Mouse (Mus musculus) heart, embryonic 13.5 days (tissue): ENCODE measurements at regions not wholly inside any gene's neighbourhood (a gene's known extent, or its start where the extent isn't known, plus 50 kb on each side); places are given as distances from the start of the nearest gene placed in this dataset.

Source experiments
- ATAC-seq: fragments of 200-750 bp; cut with Nextera tagmentation; 2 replicates; pipeline ENCODE4 v1.8.0; 2017; ENCODE audit warnings: moderate TSS enrichment; ENCODE audit not compliant: insufficient number of reproducible peaks, low FRiP score, low TSS enrichment; ENCODE audit errors: extremely low read depth
- H3K27ac ChIP-seq: fragments of 300-500 bp; sonication (generic); replicated peaks from 2 replicates; pipeline ENCODE4 v1.5.1; 2015; ENCODE audit warnings: moderate library complexity, mild to moderate bottlenecking, inconsistent platforms
- H3K27me3 ChIP-seq: fragments of 300-500 bp; sonication (generic); replicated peaks from 2 replicates; pipeline ENCODE4 v1.6.1; 2015; ENCODE audit warnings: mild to moderate bottlenecking, inconsistent platforms
- H3K36me3 ChIP-seq: fragments of 300-500 bp; sonication (generic); 2 replicates; pipeline ENCODE4 v1.6.1; 2015; ENCODE audit warnings: mild to moderate bottlenecking, inconsistent platforms
- H3K4me1 ChIP-seq: fragments of 300-500 bp; sonication (generic); 2 replicates; pipeline ENCODE4 v1.6.1; 2015; ENCODE audit warnings: inconsistent platforms
- H3K4me2 ChIP-seq: fragments of 300-500 bp; sonication (generic); 2 replicates; pipeline ENCODE4 v1.6.1; 2015; ENCODE audit warnings: inconsistent platforms, mild to moderate bottlenecking, moderate library complexity
- H3K4me3 ChIP-seq: fragments of 300-500 bp; sonication (generic); 2 replicates; pipeline ENCODE4 v1.5.1; 2015; ENCODE audit warnings: moderate library complexity, mild to moderate bottlenecking, inconsistent platforms
- H3K9ac ChIP-seq: fragments of 300-500 bp; sonication (generic); 2 replicates; pipeline ENCODE4 v1.6.1; 2015; ENCODE audit warnings: inconsistent platforms, mild to moderate bottlenecking, moderate library complexity
- H3K9me3 ChIP-seq: fragments of 300-500 bp; sonication (generic); 2 replicates; pipeline ENCODE4 v1.6.1; 2016; ENCODE audit warnings: inconsistent platforms
- WGBS: fragments of 180-500 bp; shearing (Covaris S2); methylation state at CpG from one replicate; pipeline ENCODE4 v1.1.7; 2015; ENCODE audit warnings: mixed read lengths; 5-methylcytosine and 5-hydroxymethylcytosine counted together

DNA sequence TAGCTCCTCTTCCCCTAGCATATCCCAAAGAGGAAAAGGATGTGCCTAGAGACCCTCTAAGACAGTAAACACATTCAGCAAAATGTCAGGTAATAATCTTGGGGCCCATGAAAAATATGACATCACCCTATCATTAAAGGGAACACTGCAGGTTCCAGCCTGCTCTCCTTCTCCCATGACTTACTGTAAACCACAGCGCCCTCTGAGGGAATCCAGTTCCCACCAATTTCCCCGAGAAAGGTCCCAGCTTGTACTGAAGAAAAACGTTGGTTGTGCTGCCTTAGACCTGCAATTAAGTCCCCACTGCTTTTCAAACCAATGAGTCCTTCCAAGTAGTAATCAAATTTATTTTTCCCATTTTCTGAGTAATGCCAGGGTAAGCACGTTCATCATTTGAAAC is 251.0 kb upstream of the Pard3b start:
- Histone ChIP-seq H3K9me3 (no peaks in the 10 kb centered on the region), H3K27me3 (no peaks in the 10 kb centered on the region), H3K36me3 (no peaks in the 10 kb centered on the region), H3K4me3 (no peak overlapping the region), H3K9ac (no peak overlapping the region), H3K4me2 (no peak overlapping the region), H3K4me1 (no peaks in the 10 kb centered on the region), H3K27ac (no peak overlapping the region)
- 44% methylated on average over 4 of the region's 4 CpGs for WGBS
- no peak for ATAC-seq

- Histone ChIP-seq H3K36me3 (no peaks in the 10 kb centered on the region), H3K9ac (no peak overlapping the region), H3K9me3 (no peaks in the 10 kb centered on the region), H3K4me3 (no peak overlapping the region), H3K27me3 (no peaks in the 10 kb centered on the region), H3K27ac (no peak overlapping the region), H3K4me2 (no peak overlapping the region), H3K4me1 (0 out of 2 replicates have a peak, but pooled peaks cover 4% of the 10 kb centered on the region)
- 63% methylated on average over 6 of the region's 6 CpGs for WGBS
- ATAC-seq = no peak
These were observed 240.8 kb upstream of the Pard3b start for GRCm38 (mm10) chr1:61397796-61398195.

DNA sequence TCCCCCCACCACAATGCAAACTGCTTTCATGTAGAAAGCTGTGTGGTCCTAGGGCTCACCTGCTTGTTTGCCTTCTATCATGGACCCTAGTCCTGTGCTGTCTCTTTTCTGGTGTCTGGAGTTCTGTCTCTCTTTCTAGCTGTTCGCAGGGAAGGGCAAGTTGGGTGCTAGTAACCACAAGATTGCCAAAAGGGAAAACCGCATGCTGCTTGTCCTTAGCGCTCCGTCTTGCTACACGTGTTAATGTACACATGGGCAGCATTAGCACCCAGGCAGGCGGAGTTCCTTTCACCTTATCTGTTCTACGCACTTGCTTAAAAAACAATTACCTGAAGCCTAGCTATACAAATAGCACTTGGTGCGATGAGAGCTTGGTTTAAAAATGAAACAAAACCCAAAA is 236.3 kb upstream of the Pard3b start:
- Histone ChIP-seq H3K4me2 (peak overlapping the region; percentile 60), H3K4me1 (0 out of 2 replicates have a peak, but pooled peaks cover 4% of the 10 kb centered on the region), H3K4me3 (peak overlapping the region; percentile 27), H3K9ac (no peak overlapping the region), H3K27ac (no peak overlapping the region), H3K36me3 (no peaks in the 10 kb centered on the region), H3K9me3 (no peaks in the 10 kb centered on the region), H3K27me3 (no peaks in the 10 kb centered on the region)
- ATAC-seq = no peak
- 53% methylated on average over 8 of the region's 8 CpGs for WGBS

DNA sequence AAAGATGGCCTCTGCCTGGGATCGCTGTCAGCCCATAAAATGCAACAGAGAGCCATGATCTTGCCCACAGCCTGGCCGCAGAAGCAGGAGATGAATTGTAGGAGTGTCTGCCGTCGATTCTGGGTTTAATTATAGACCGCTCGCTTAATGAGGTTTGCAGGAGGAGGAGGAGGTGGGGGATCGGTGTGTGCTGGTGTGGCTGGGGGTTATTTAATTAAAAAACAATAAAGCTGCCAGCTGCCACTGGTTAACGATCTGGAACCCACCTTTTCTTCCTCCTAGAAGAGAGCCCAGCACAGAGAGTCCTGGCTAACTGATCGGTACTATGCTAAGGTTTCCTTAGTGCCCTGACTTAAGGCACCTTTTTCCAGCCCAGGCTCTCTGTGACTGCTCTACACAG is 231.4 kb upstream of the Pard3b start:
- Histone ChIP-seq H3K27ac (no peak overlapping the region), H3K9ac (no peak overlapping the region)
- WGBS = 71% methylated on average over 9 of the region's 9 CpGs

DNA sequence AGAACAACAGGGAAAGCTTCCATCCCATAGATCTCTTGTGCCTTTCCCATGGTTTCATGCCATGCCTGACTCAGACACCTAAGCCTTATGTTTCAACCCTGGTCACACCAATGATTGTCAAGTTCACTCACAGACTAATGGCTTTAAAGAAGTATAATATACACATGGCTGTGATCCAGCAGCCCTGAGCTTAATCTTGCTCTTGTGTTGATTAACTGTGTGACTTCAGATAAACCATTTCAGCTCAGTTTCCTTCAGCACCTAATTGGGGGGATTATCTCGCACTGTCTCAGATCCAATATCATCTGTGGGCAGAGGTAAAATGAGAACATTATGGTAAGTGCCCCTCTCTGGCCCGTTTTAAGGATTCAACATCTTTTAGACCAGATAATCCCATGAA is 223.9 kb upstream of the Pard3b start:
- Histone ChIP-seq H3K27ac (no peak overlapping the region), H3K9ac (no peak overlapping the region), H3K27me3 (no peaks in the 10 kb centered on the region), H3K4me1 (peaks cover 6% of the 10 kb centered on the region; the same call in 1 of the 2 replicates), H3K36me3 (no peaks in the 10 kb centered on the region), H3K4me3 (no peak overlapping the region), H3K9me3 (no peaks in the 10 kb centered on the region), H3K4me2 (no peak overlapping the region)
- 42% methylated on average over 2 of the region's 2 CpGs for WGBS
- ATAC-seq = no peak

More for the DNA sequence above, 231.4 kb upstream of the Pard3b start:
- Histone ChIP-seq H3K36me3 (no peaks in the 10 kb centered on the region), H3K9me3 (no peaks in the 10 kb centered on the region), H3K4me1 (0 out of 2 replicates have a peak, but pooled peaks cover 2% of the 10 kb centered on the region), H3K4me3 (no peak overlapping the region), H3K27me3 (no peaks in the 10 kb centered on the region), H3K4me2 (no peak overlapping the region)
- ATAC-seq = no peak

DNA sequence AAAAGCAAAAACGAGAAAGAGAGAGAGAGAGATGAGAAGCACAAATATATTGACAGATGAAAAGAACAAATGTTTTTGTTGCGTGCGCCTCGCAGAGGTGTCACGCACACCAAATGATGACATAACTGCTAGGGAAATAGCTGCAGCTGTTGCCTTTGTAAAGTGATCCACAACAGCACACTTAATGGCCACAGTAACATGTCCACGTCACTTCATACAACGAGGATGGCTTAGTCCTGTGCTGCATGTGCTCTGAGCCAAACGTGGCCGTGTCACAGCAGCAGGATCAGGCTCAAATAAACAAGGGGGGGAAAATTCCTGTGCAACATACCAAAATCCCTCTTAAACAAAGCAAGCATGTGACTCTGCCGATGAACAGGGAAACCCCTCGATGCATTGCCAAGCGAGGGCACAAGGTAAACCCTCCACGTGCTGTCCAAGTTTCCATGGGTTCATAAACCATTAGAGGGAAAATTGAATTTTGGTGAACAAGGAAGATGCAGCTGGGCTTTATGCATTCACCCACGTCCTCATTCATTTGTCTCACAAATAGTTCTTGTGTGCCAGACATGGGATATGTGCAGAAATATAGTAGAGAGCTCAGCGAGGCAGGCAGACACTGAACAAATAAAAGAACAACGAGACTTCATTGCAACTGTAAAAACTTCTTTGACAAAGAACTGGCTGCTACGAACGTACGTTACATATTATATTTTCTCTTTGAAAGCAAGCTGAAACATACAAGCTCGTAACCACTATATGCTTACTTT is 223.0 kb upstream of the Pard3b start:
- Histone ChIP-seq H3K4me2 (no peak overlapping the region), H3K27me3 (no peaks in the 10 kb centered on the region), H3K9me3 (no peaks in the 10 kb centered on the region), H3K9ac (no peak overlapping the region), H3K36me3 (no peaks in the 10 kb centered on the region), H3K4me3 (no peak overlapping the region), H3K4me1 (peaks cover 6% of the 10 kb centered on the region; the same call in 1 of the 2 replicates), H3K27ac (no peak overlapping the region)
- WGBS = 76% methylated on average over 20 of the region's 20 CpGs
- no peak for ATAC-seq

GRCm38 (mm10) chr1:61418396-61418795 is 220.2 kb upstream of the Pard3b start:
- Histone ChIP-seq H3K27ac (no peak overlapping the region), H3K36me3 (no peaks in the 10 kb centered on the region), H3K27me3 (no peaks in the 10 kb centered on the region), H3K9me3 (no peaks in the 10 kb centered on the region), H3K4me2 (no peak overlapping the region), H3K4me1 (peaks cover 11% of the 10 kb centered on the region; the same call in 1 of the 2 replicates), H3K4me3 (no peak overlapping the region), H3K9ac (no peak overlapping the region)
- ATAC-seq = no peak
- 61% methylated on average over 5 of the region's 5 CpGs for WGBS

- 48% methylated on average over 6 of the region's 6 CpGs for WGBS
- no peaks in the 10 kb centered on the region for H3K27me3 ChIP-seq
- no peak for ATAC-seq
These were observed 218.8 kb upstream of the Pard3b start for GRCm38 (mm10) chr1:61419839-61420238.

GRCm38 (mm10) chr1:61423253-61423652 is 215.4 kb upstream of the Pard3b start:
- H3K27ac ChIP-seq = no peak overlapping the region
- no peak overlapping the region for H3K4me3 ChIP-seq
- no peak overlapping the region for H3K4me2 ChIP-seq
- H3K27me3 ChIP-seq = no peaks in the 10 kb centered on the region
- H3K9me3 ChIP-seq = no peaks in the 10 kb centered on the region
- no peak for ATAC-seq
- no peak overlapping the region for H3K9ac ChIP-seq
- no peaks in the 10 kb centered on the region for H3K36me3 ChIP-seq
- 0 out of 2 replicates have a peak, but pooled peaks cover 5% of the 10 kb centered on the region for H3K4me1 ChIP-seq

More at GRCm38 (mm10) chr1:61419839-61420238, 218.8 kb upstream of the Pard3b start:
- H3K4me2 ChIP-seq = no peak overlapping the region
- no peaks in the 10 kb centered on the region for H3K9me3 ChIP-seq
- no peak overlapping the region for H3K4me3 ChIP-seq
- no peak overlapping the region for H3K27ac ChIP-seq
- no peak overlapping the region for H3K9ac ChIP-seq
- H3K36me3 ChIP-seq = no peaks in the 10 kb centered on the region
- peaks cover 11% of the 10 kb centered on the region; the same call in 1 of the 2 replicates for H3K4me1 ChIP-seq

- no peak for ATAC-seq
These were observed 209.7 kb upstream of the Pard3b start for GRCm38 (mm10) chr1:61428706-61429501.

GRCm38 (mm10) chr1:61437603-61438002 is 201.0 kb upstream of the Pard3b start:
- Histone ChIP-seq H3K27me3 (no peaks in the 10 kb centered on the region), H3K36me3 (no peaks in the 10 kb centered on the region), H3K4me3 (no peak overlapping the region), H3K4me2 (no peak overlapping the region), H3K4me1 (no peaks in the 10 kb centered on the region), H3K9ac (no peak overlapping the region), H3K27ac (no peak overlapping the region), H3K9me3 (no peaks in the 10 kb centered on the region)
- no peak for ATAC-seq
- 44% methylated on average over 3 of the region's 3 CpGs for WGBS

More at GRCm38 (mm10) chr1:61428706-61429501, 209.7 kb upstream of the Pard3b start:
- no peak overlapping the region for H3K27ac ChIP-seq
- 78% methylated on average over 4 of the region's 4 CpGs for WGBS
- no peaks in the 10 kb centered on the region for H3K9me3 ChIP-seq
- H3K4me3 ChIP-seq = no peak overlapping the region
- H3K36me3 ChIP-seq = no peaks in the 10 kb centered on the region
- H3K4me1 ChIP-seq = 0 out of 2 replicates have a peak, but pooled peaks cover 5% of the 10 kb centered on the region
- H3K4me2 ChIP-seq = no peak overlapping the region
- H3K27me3 ChIP-seq = no peaks in the 10 kb centered on the region
- no peak overlapping the region for H3K9ac ChIP-seq
